Mouse (Mus musculus): ENCODE measurements around the gene Klhl6. TPM values are rescaled to one million over a fixed set of nuclear protein-coding genes. Genes with fewer than 3 reads are reported as not detected.
"Not testable (repeated sequence)": the region's sequence is repeated elsewhere in the genome, so short reads cannot be mapped to it uniquely, and the experiment has no call there.

Gene Klhl6
- total RNA-seq (2021), result 10 to 100 TPM in 1 of 2 experiments, 1 to 10 TPM in 1; 8.8 to 12.0 TPM

GRCm38 (mm10) chr16:19982537-19983257, at the start of gene Klhl6:
Klhl6 (minus strand) TSS chr16:19983037.
- intact Hi-C loops (cut with DNase I), result loop anchor here (2.0 to 5.0 kb wide), 2 partner anchors 22 to 115 kb away; partner anchors contain the start of gene Klhl24
- peak; percentile 81 to 83 for DNase-seq

DNA sequence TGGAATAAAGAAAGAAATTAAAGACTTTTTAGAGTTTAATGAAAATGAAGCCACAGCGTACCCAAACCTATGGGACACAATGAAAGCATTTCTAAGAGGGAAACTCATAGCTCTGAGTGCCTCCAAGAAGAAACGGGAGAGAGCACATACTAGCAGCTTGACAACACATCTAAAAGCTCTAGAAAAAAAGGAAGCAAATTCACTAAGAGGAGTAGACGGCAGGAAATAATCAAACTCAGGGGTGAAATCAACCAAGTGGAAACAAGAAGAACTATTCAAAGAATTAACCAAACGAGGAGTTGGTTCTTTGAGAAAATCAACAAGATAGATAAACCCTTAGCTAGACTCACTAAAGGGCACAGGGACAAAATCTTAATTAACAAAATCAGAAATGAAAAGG, 44.4 kb upstream of the Klhl6 start:
- DNase-seq; intact Hi-C loops (cut with DNase I): not testable (repeated sequence)

GRCm38 (mm10) chr16:20022821-20023220, 40.0 kb upstream of the Klhl6 start:
- no peak for DNase-seq
- intact Hi-C loops (cut with DNase I), result no loop called here

DNA sequence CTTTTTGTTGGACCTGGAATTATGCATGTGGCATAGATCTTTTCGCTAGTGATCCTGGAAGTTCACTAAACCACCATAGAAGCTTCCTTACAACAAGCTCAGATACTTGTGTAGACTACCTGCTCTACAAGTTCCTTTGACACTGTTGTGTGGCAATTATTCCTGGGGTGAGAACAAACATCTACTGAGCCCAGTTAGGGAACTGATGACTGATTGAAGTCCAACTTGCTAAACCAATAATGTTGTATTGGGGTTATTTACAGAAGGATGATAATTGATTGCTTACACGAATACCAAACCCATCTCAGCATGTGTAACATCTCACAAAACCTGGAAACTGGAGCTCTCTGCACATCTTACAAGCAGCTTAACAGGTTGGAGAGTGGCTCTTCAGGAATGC, 39.0 kb upstream of the Klhl6 start:
- DNase-seq, result no peak
- intact Hi-C loops (cut with DNase I), result no loop called here

- intact Hi-C loops (cut with DNase I), result no loop called here
- DNase-seq, result no peak
Observed at GRCm38 (mm10) chr16:20012647-20013046, 29.8 kb upstream of the Klhl6 start.

DNA sequence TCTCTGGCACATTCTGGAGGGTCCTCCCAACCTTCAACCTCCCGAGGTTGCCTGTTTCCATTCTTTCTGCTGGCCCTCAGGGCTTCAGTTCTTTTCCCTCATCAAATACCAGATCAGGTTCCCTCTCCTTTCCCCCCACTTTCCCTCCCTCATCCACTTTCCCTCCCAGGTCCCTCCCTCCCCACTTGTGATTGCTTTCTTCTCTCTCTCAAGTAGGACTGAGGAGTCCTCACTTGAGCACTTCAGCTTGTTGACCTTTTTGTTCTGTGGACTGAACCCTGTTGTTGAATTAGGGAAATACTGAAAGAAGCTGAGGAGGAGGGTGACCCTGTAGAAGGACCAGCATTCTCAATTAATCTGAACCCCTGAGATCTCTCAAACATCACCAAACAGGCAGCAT, 23.2 kb upstream of the Klhl6 start:
- no peak for DNase-seq
- intact Hi-C loops (cut with DNase I), result no loop called here

DNA sequence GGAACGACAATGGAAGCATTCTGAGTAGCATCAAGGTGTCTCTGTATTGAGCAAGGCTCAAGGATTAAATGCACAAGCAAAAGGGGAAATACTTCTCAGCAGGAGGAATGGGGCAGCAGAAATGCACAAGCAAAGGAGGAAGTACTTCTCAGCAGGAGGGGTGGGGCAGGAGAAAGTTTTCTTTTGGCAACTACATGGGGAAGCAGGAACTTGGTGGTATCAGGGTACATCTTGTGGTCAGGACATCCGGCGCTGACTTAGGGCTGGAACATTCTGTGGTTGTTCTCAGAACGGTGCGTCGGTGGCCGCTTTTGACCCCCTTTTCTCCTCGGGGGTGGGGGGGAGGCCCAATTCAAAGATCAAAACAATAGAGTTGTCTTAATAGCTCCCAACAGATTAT, 17.4 kb upstream of the Klhl6 start:
- DNase-seq; intact Hi-C loops (cut with DNase I): not testable (repeated sequence)

DNA sequence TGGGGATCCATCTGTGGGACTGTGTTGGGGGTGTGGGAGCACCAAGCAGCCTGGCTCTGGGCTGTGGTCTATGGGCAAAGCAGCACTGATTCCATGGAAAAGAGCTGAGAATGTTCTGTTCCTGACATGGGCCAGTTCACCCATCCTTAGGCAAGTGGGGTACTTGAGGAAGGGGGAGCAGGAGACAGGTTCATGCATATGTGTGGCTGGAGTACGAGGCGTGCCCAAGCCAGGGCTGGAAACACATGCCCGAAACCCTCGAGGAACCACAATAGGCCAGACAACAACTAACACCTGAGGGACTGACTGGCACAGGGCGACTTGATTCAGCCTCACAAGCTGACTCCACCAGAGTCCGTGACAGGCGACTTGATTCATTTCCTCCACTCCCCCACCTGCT, 14.8 kb upstream of the Klhl6 start:
- intact Hi-C loops (cut with DNase I), result no loop called here

GRCm38 (mm10) chr16:19996913-19997312, 14.1 kb upstream of the Klhl6 start:
- intact Hi-C loops (cut with DNase I); DNase-seq: not testable (repeated sequence)

More for the DNA sequence above, 14.8 kb upstream of the Klhl6 start:
- no peak for DNase-seq

GRCm38 (mm10) chr16:19995818-19996217, 13.0 kb upstream of the Klhl6 start:
- intact Hi-C loops (cut with DNase I), result no loop called here

DNA sequence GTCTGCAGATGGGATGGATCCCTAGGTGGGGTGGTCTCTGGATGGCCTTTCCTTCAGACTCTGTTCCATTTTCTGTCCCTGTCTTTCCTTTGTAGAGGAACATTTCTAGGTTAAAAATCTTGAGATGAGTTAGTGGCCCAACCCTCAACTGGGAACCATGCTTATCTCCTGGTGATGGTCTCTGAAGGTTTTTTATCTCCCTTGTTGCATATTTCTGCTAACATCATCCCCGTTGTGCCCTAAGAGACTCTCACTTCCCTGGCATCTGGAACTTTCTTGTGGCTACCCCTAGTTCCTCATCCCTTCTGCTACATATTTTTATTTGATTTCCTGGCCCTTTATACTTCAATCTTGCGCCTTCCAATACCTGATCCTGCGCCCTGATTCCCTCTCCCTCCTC, 10.4 kb upstream of the Klhl6 start:
- no peak for DNase-seq
- intact Hi-C loops (cut with DNase I), result no loop called here

More at GRCm38 (mm10) chr16:19995818-19996217, 13.0 kb upstream of the Klhl6 start:
- no peak for DNase-seq

- DNase-seq, result no peak
- intact Hi-C loops (cut with DNase I), result no loop called here
Observed at GRCm38 (mm10) chr16:19990536-19990935, 7.7 kb upstream of the Klhl6 start.

GRCm38 (mm10) chr16:19987589-19987988, 4.8 kb upstream of the Klhl6 start:
- intact Hi-C loops (cut with DNase I), result no loop called here

DNA sequence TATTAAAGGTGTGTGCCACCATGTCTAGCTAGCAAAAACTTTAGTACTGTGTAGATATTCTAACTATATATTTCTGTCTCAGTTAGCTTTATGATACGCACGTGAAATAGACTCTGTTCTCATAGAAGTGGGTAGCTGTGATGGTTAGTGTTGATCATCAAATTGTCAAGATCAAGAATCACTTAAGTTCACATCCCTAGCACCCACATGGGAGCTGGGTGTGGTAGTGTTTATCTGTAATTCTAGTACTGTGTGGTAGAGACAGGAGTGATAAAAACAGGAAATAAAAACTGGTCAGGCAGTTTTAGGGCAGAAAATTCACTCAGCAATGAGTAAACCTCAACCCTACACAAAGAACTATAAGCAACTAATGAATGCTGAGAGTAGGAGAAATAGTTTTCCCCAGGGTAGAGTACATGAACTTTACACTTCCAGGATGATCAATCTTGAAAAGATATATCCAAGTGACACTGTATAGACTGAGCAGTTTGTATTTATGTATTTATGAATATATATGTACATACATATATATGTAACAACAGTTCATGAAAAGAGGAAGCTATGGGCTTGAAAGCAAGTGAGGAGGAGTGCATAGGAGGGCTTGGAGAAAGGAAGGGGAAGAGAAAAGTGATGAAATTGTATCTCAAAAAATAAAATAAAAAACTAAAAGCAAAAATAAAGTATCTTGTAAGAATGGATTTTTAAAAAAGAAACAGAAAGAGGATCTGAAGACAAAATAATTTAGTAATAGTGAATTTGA, 2.2 kb upstream of the Klhl6 start:
- intact Hi-C loops (cut with DNase I), result loop anchor here (5.0 kb wide), 1 partner anchor 112 kb away; the partner anchor contains the start of gene Klhl24
- DNase-seq, result no peak

More at GRCm38 (mm10) chr16:19987589-19987988, 4.8 kb upstream of the Klhl6 start:
- DNase-seq, result no peak

DNA sequence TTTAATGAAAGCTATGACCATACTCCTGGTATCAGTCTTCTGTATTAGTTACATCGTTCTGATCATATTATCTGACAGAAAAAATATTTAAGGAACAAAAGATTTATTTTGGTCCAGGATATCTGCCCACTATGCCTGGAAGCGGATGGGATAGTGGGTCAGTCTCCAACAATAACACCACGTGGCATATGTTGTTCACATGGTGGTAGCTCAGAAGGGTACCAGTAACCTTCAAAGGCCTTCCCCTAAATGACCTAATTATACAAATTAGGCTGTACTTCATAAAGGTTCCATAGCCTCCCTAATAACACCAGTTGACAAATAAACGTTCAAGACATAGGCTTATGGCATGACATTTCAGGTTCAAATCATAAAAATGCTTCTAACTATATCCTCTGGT, 722 bp upstream of the Klhl6 start:
- intact Hi-C loops (cut with DNase I), result loop anchor here (2.0 to 5.0 kb wide), 2 partner anchors 23 to 114 kb away; partner anchors contain the start of gene Klhl24
- DNase-seq, result no peak

GRCm38 (mm10) chr16:19981684-19982083, 1.2 kb downstream of the Klhl6 start:
- no peak for DNase-seq
- intact Hi-C loops (cut with DNase I), result loop anchor here (2.0 to 5.0 kb wide), 2 partner anchors 21 to 116 kb away; partner anchors contain the start of gene Klhl24

- DNase-seq, result no peak
- intact Hi-C loops (cut with DNase I), result loop anchor here (5.0 kb wide), 1 partner anchor 116 kb away; the partner anchor contains the start of gene Klhl24
Observed at GRCm38 (mm10) chr16:19981006-19981405, 1.8 kb downstream of the Klhl6 start.

- DNase-seq, result no peak
- intact Hi-C loops (cut with DNase I), result loop anchor here (5.0 kb wide), 1 partner anchor 118 kb away; the partner anchor contains the start of gene Klhl24
Observed at GRCm38 (mm10) chr16:19979755-19980154, 3.1 kb downstream of the Klhl6 start.

DNA sequence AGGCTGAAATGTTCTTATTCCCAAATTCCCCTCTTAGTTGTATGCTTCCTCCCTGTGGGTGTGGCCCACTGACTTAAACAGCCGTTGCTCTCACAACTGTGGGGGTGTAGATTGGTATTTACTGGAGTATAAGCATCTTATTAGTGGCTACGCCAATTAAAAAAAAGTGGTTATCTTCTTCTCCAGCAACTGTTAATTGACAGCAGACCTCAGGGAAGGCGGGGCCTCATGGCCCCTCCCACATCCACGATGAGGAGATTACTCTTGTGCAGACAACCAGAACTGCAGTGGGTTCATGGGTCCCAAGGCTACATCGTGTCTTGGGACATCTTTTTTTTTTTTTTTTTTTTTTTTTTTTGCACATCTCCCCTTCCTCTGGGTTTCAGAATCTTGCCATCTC, 5.6 kb downstream of the Klhl6 start:
- no peak for DNase-seq
- intact Hi-C loops (cut with DNase I), result no loop called here

GRCm38 (mm10) chr16:19976825-19977224, 6.0 kb downstream of the Klhl6 start:
- DNase-seq, result no peak
- intact Hi-C loops (cut with DNase I), result no loop called here

GRCm38 (mm10) chr16:19975432-19975831, 7.4 kb downstream of the Klhl6 start:
- intact Hi-C loops (cut with DNase I), result no loop called here
- DNase-seq, result no peak
